Mouse (Mus musculus) midbrain, embryonic 16.5 days (tissue): ENCODE data around the gene Tmed4. TPM values are rescaled to one million over a fixed set of nuclear protein-coding genes. Genes with fewer than 3 reads are reported as not detected.

Experiments
- ATAC-seq: fragments of 200-750 bp; cut with Nextera tagmentation; 2 replicates; pipeline ENCODE4 v1.8.0; 2017; ENCODE audit warnings: moderate TSS enrichment
- H3K27ac ChIP-seq: fragments of 300-500 bp; sonication (generic); 2 replicates; pipeline ENCODE4 v1.5.1; 2014; ENCODE audit warnings: mild to moderate bottlenecking, low read length, mixed read lengths
- H3K27me3 ChIP-seq: fragments of 300-500 bp; sonication (generic); 2 replicates; pipeline ENCODE4 v1.6.1; 2014; ENCODE audit warnings: low read depth, low read length, mixed read lengths; ENCODE audit not compliant: control insufficient read depth, insufficient read depth
- H3K36me3 ChIP-seq: fragments of 300-500 bp; sonication (generic); 2 replicates; pipeline ENCODE4 v1.6.1; 2014; ENCODE audit warnings: mild to moderate bottlenecking, low read length, moderate library complexity, mixed read lengths; ENCODE audit not compliant: control insufficient read depth, insufficient read depth
- H3K4me1 ChIP-seq: fragments of 300-500 bp; sonication (generic); 2 replicates; pipeline ENCODE4 v1.6.1; 2014; ENCODE audit warnings: mild to moderate bottlenecking, low read length, mixed read lengths; ENCODE audit not compliant: control insufficient read depth, insufficient read depth
- H3K4me2 ChIP-seq: fragments of 300-500 bp; sonication (generic); 2 replicates; pipeline ENCODE4 v1.6.1; 2014; ENCODE audit warnings: mild to moderate bottlenecking, low read length, mixed read lengths
- H3K4me3 ChIP-seq: fragments of 300-500 bp; sonication (generic); 2 replicates; pipeline ENCODE4 v1.5.1; 2014; ENCODE audit warnings: low read depth, mild to moderate bottlenecking, low read length, moderate library complexity, mixed read lengths
- H3K9ac ChIP-seq: fragments of 300-500 bp; sonication (generic); 2 replicates; pipeline ENCODE4 v1.6.1; 2014; ENCODE audit warnings: low read depth, low read length, mixed read lengths
- H3K9me3 ChIP-seq: fragments of 300-500 bp; sonication (generic); replicated peaks from 2 replicates; pipeline ENCODE4 v1.6.1; 2014; ENCODE audit warnings: mild to moderate bottlenecking, low read length, mixed read lengths; ENCODE audit not compliant: control insufficient read depth, poor library complexity, severe bottlenecking
- WGBS: fragments of 180-500 bp; shearing (Covaris S2); extraction: QIAGEN DNeasy Blood & Tissue Kit; methylation state at CpG from one replicate; pipeline ENCODE4 v1.1.7; 2014; 5-methylcytosine and 5-hydroxymethylcytosine counted together
- polyA plus RNA-seq: library from polyadenylated mRNA; unstranded; fragments of >200 nt; fragmentation: Nextera tagmentation; extraction: Ambion mirVana; gene quantifications from 2 replicates; pipeline ENCODE4 v1.2.1, GENCODE M21; 2015

Gene Tmed4
- polyA plus RNA-seq, 1 experiment from 2014 or later: 115 TPM

GRCm38 (mm10) chr11:6290138-6290537 is 15.5 kb upstream of the Tmed4 start:
- H3K27me3 ChIP-seq: no peaks in the 10 kb centered on the region
- no peaks in the 10 kb centered on the region for H3K36me3 ChIP-seq
- no peak overlapping the region for H3K4me3 ChIP-seq
- H3K9me3 ChIP-seq: no peaks in the 10 kb centered on the region
- no peak for ATAC-seq
- no peak overlapping the region for H3K9ac ChIP-seq
- 96% methylated on average over 3 of the region's 3 CpGs for WGBS
- peaks cover 14% of the 10 kb centered on the region for H3K4me1 ChIP-seq
- H3K27ac ChIP-seq: no peak overlapping the region
- no peak overlapping the region for H3K4me2 ChIP-seq

GRCm38 (mm10) chr11:6282940-6283339 is 8.3 kb upstream of the Tmed4 start:
- no peak for ATAC-seq
- Histone ChIP-seq H3K4me3 (no peak overlapping the region), H3K27me3 (no peaks in the 10 kb centered on the region), H3K36me3 (no peaks in the 10 kb centered on the region), H3K9ac (no peak overlapping the region), H3K9me3 (0 out of 2 replicates have a peak, but pooled peaks cover 2% of the 10 kb centered on the region), H3K4me1 (no peaks in the 10 kb centered on the region), H3K27ac (no peak overlapping the region), H3K4me2 (no peak overlapping the region)
- 67% methylated on average over 3 of the region's 3 CpGs for WGBS

GRCm38 (mm10) chr11:6276466-6276865 is 1.8 kb upstream of the Tmed4 start:
- H3K4me2 ChIP-seq: no peak overlapping the region
- ATAC-seq: no peak
- no peak overlapping the region for H3K4me3 ChIP-seq
- H3K27me3 ChIP-seq: no peaks in the 10 kb centered on the region
- no peak overlapping the region for H3K9ac ChIP-seq
- peaks cover 22% of the 10 kb centered on the region for H3K4me1 ChIP-seq
- no peak overlapping the region for H3K27ac ChIP-seq
- 85% methylated on average over 3 of the region's 3 CpGs for WGBS
- H3K9me3 ChIP-seq: 0 out of 2 replicates have a peak, but pooled peaks cover 2% of the 10 kb centered on the region
- peaks cover 4% of the 10 kb centered on the region for H3K36me3 ChIP-seq

GRCm38 (mm10) chr11:6275094-6275484 is 419 bp upstream of the Tmed4 start:
- no peak; the same call in 1 of the 2 replicates for ATAC-seq
- WGBS: 24% methylated on average over 7 of the region's 7 CpGs
- no peaks in the 10 kb centered on the region for H3K9me3 ChIP-seq

DNA sequence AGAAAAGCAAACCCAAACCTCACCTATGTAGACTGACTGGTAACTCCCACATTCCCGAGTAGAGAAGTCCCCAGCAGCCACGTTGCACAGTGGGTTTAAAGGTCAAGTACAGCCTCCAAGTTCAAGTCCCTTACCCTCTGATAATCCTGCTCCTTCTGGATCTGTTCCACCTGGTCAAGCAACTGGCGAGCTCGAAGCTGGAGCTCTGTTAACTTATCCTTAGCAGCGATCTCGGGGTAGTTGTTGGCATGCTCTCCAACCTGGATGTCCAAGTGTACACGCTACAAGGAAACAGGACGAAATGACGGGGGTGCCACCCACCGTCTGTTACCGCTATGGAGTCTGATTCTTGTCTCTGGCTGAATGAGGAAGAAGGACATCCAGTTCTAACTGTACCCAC is 1.1 kb downstream of the Tmed4 start:
- Histone ChIP-seq H3K4me1 (peaks cover 22% of the 10 kb centered on the region), H3K9me3 (no peaks in the 10 kb centered on the region), H3K27ac (no peak overlapping the region), H3K36me3 (peaks cover 9% of the 10 kb centered on the region), H3K4me3 (peak overlapping the region; percentile 95), H3K9ac (peak overlapping the region; percentile 94), H3K4me2 (peak overlapping the region; percentile 65), H3K27me3 (no peaks in the 10 kb centered on the region)
- WGBS: 61% methylated on average over 11 of the region's 11 CpGs
- no peak for ATAC-seq

More at GRCm38 (mm10) chr11:6275094-6275484, 419 bp upstream of the Tmed4 start:
- peak overlapping the region; percentile 81 for H3K27ac ChIP-seq
- H3K9ac ChIP-seq: peak overlapping the region; percentile 94
- peaks cover 9% of the 10 kb centered on the region for H3K36me3 ChIP-seq
- peaks cover 22% of the 10 kb centered on the region for H3K4me1 ChIP-seq
- no peaks in the 10 kb centered on the region for H3K27me3 ChIP-seq
- H3K4me2 ChIP-seq: peak overlapping the region; percentile 65
- peak overlapping the region; percentile 95 for H3K4me3 ChIP-seq

- H3K4me2 ChIP-seq: peak within 1 kb of the TSS; percentile 97
- no peaks in the 10 kb centered on the region for H3K27me3 ChIP-seq
- no peaks in the 10 kb centered on the region for H3K9me3 ChIP-seq
- peaks cover 21% of the 10 kb centered on the region for H3K4me1 ChIP-seq
- H3K27ac ChIP-seq: peak within 1 kb of the TSS; percentile 95
- WGBS: 1% methylated on average over 50 of the region's 50 CpGs
- peak within 1 kb of the TSS; percentile 83 for H3K9ac ChIP-seq
- peaks cover 30% of the 10 kb centered on the region for H3K36me3 ChIP-seq
- ATAC-seq: peak; percentile 96
- peak within 1 kb of the TSS; percentile 83 for H3K4me3 ChIP-seq
These were observed 7.1 kb downstream of the Tmed4 start, which contains the start of gene Ddx56 for GRCm38 (mm10) chr11:6267320-6268254. Gene Ddx56 (minus strand): TSS chr11:6267772.

GRCm38 (mm10) chr11:6266621-6267020 is 8.0 kb downstream of the Tmed4 start:
- H3K27me3 ChIP-seq: no peaks in the 10 kb centered on the region
- H3K36me3 ChIP-seq: peaks cover 36% of the 10 kb centered on the region
- no peak for ATAC-seq
- WGBS: 73% methylated on average over 9 of the region's 9 CpGs
- peaks cover 13% of the 10 kb centered on the region for H3K4me1 ChIP-seq
- H3K9me3 ChIP-seq: no peaks in the 10 kb centered on the region
- peak overlapping the region; percentile 83 for H3K4me3 ChIP-seq
- peak overlapping the region; percentile 97 for H3K4me2 ChIP-seq
- peak overlapping the region; percentile 83; the same call in 1 of the 2 replicates for H3K9ac ChIP-seq
- no peak overlapping the region for H3K27ac ChIP-seq

- peaks cover 60% of the 10 kb centered on the region for H3K36me3 ChIP-seq
- no peak overlapping the region for H3K4me2 ChIP-seq
- WGBS: 75% methylated on average over 10 of the region's 10 CpGs
- no peak overlapping the region for H3K27ac ChIP-seq
- no peaks in the 10 kb centered on the region for H3K9me3 ChIP-seq
- H3K4me3 ChIP-seq: no peak overlapping the region
- no peak overlapping the region for H3K9ac ChIP-seq
- peaks cover 5% of the 10 kb centered on the region for H3K4me1 ChIP-seq
- H3K27me3 ChIP-seq: no peaks in the 10 kb centered on the region
- ATAC-seq: peak; percentile 25; the same call in 1 of the 2 replicates
These were observed 13.1 kb downstream of the Tmed4 start for GRCm38 (mm10) chr11:6261434-6262082.

DNA sequence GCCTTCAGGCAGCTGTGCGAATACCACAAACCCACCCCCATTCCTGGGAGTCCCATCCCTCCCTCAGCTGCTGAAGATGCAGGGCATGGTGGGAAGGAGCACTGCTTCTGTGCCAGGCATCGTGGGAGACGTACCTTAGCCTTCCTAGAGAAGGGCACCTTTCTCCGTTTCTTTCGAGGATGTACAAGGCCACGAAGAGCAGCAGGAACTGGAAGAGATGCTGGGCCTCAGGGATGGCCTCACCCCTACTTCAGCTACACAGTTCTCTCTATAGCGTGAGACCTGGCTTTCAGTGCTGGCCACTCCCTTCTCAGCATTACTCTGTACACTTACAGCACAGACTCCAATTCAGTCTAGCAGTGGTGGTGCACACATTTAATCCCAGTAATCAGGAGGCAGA is 15.3 kb downstream of the Tmed4 start:
- Histone ChIP-seq H3K9ac (no peak overlapping the region), H3K4me1 (no peaks in the 10 kb centered on the region), H3K27ac (no peak overlapping the region), H3K36me3 (peaks cover 53% of the 10 kb centered on the region), H3K27me3 (no peaks in the 10 kb centered on the region), H3K9me3 (no peaks in the 10 kb centered on the region), H3K4me3 (no peak overlapping the region), H3K4me2 (no peak overlapping the region)
- WGBS: 99% methylated on average over 7 of the region's 7 CpGs
- ATAC-seq: no peak
